Mouse (Mus musculus): ENCODE results near the gene Prss50. TPM values are rescaled to one million over a fixed set of nuclear protein-coding genes. Genes with fewer than 3 reads are reported as not detected.

Gene Prss50
- total and polyA plus RNA-seq, 2 experiments from 2014 or later: 0.24 to 0.54 TPM

- no peaks in the 10 kb centered on the region for H3K4me1 ChIP-seq (ENCODE audit: insufficient read depth)
- H3K36me3 ChIP-seq (ENCODE audit: insufficient read depth): no peaks in the 10 kb centered on the region
- ATAC-seq (no peak), DNase-seq (no peak)
- no peaks in the 10 kb centered on the region for H3K27me3 ChIP-seq (ENCODE audit: insufficient read depth, low read length)
- no peak overlapping the region for H3K27ac ChIP-seq (ENCODE audit: low read depth, low read length)
- no peak overlapping the region for H3K4me3 ChIP-seq (ENCODE audit: low read depth, low read length)
- H3K4me2 ChIP-seq (ENCODE audit: low read depth): no peak overlapping the region
- no peak for TF ChIP-seq CTCF (IDR thresholded peaks at IDR 0.05; ENCODE audit: low read depth)
- no peak overlapping the region for H3K9ac ChIP-seq
- WGBS: 86% methylated on average over 12 of the region's 12 CpGs
- H3K9me3 ChIP-seq (ENCODE audit: low read length): no peaks in the 10 kb centered on the region
Observed at GRCm38 (mm10) chr9:110891077-110891828, 33.5 kb downstream of the Prss50 start.

DNA sequence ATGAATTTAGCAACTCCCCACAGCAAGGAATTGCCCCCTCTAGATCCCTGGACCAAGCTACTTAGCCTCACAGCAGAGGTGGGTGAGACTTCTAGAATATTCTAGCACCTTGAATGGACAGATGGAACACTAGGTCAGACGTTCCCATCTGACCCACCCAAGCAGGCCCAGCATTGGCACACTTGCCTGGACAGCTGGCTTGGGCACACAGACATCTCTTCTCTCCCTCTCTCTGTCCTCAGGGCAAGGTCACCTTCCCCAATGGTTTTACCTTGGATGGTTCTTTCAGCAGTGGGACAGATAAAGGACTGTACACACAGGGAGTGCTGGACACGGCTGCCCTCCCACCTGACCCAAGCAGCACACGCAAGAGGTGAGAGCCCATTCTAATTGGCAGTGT lies 34.8 kb downstream of the Prss50 start:
- Histone ChIP-seq H3K4me1 (ENCODE audit: insufficient read depth) (no peaks in the 10 kb centered on the region), H3K9ac (no peak overlapping the region), H3K27ac (ENCODE audit: low read depth, low read length) (no peak overlapping the region), H3K27me3 (ENCODE audit: insufficient read depth, low read length) (no peaks in the 10 kb centered on the region), H3K36me3 (ENCODE audit: insufficient read depth) (no peaks in the 10 kb centered on the region), H3K4me3 (ENCODE audit: low read depth, low read length) (no peak overlapping the region), H3K9me3 (ENCODE audit: low read length) (no peaks in the 10 kb centered on the region), H3K4me2 (ENCODE audit: low read depth) (no peak overlapping the region)
- ATAC-seq: no peak
- TF ChIP-seq CTCF (IDR thresholded peaks at IDR 0.05; ENCODE audit: low read depth): no peak
- no peak for DNase-seq
- WGBS: 79% methylated on average over 3 of the region's 3 CpGs

DNA sequence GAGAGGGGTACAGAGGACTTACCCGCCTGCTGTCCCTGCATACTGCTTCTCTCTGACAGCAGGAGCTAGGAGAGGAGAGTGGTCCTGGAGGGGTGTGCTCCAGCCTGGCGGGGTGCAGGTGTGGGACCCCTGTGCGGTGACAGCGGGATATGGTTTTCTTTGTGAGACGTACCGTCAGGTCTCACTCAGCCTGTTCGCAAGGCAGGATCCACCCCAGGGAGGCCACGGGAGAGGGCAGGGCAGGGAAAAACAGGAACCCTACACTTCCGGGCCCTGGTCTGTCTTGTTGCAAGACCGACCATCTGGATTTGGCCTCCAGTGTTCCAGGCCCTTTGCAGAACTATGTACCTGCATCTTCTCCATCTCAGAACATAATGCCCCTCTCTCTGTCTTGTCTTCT lies 35.7 kb downstream of the Prss50 start:
- DNase-seq (no peak), ATAC-seq (no peak)
- Histone ChIP-seq H3K4me3 (ENCODE audit: low read depth, low read length) (no peak overlapping the region), H3K27ac (ENCODE audit: low read depth, low read length) (no peak overlapping the region), H3K36me3 (ENCODE audit: insufficient read depth) (no peaks in the 10 kb centered on the region), H3K27me3 (ENCODE audit: insufficient read depth, low read length) (no peaks in the 10 kb centered on the region), H3K9ac (no peak overlapping the region), H3K4me1 (ENCODE audit: insufficient read depth) (no peaks in the 10 kb centered on the region), H3K4me2 (ENCODE audit: low read depth) (no peak overlapping the region), H3K9me3 (ENCODE audit: low read length) (no peaks in the 10 kb centered on the region)
- 66% methylated on average over 10 of the region's 10 CpGs for WGBS
- TF ChIP-seq CTCF (IDR thresholded peaks at IDR 0.05; ENCODE audit: low read depth): no peak

DNA sequence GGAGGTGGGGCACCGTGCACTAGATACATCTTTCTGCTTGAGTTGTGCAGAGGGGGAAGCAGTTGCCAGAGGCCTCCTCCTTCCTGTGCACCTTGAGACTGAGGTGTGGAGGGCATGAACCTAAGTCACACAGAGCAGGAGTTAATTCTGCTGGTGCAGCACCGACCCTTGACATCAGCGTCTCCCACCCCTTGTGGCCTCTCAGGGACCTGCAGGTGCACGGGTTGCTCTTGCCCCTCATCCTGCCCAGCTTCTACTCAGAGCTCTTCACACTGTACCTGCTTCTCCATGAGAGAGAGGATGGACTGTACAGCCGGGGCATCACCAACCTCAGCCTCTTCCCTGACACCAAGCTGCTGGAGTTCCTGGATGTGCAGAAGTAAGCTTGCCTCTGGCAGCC lies 37.7 kb downstream of the Prss50 start:
- ATAC-seq (no peak), DNase-seq (no peak)
- Histone ChIP-seq H3K36me3 (ENCODE audit: insufficient read depth) (no peaks in the 10 kb centered on the region), H3K9me3 (ENCODE audit: low read length) (no peaks in the 10 kb centered on the region), H3K27me3 (ENCODE audit: insufficient read depth, low read length) (no peaks in the 10 kb centered on the region), H3K4me3 (ENCODE audit: low read depth, low read length) (no peak overlapping the region), H3K27ac (ENCODE audit: low read depth, low read length) (no peak overlapping the region), H3K4me2 (ENCODE audit: low read depth) (no peak overlapping the region), H3K9ac (no peak overlapping the region), H3K4me1 (ENCODE audit: insufficient read depth) (no peaks in the 10 kb centered on the region)
- 52% methylated on average over 5 of the region's 5 CpGs for WGBS
- no peak for TF ChIP-seq CTCF (IDR thresholded peaks at IDR 0.05; ENCODE audit: low read depth)

DNA sequence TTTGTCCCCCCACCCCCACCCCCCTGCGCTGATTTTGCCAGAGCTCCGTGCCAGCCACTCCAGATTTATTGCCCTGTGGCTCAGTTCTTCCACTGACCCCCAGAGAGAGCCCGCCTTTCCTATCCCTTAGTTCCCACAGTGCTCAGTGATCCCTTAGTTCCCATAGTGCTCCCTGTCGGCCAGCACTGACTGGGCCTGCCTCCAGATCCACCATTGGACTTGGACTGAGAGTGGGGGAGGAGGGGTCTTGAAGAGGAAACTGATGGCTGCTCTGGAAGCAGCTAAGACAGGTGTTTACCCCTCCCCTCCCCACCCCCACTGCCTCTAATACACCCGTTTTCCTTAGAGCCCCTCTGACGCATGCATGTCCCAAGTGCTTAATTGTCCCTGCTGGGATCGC lies 38.2 kb downstream of the Prss50 start:
- 15% methylated on average over 7 of the region's 7 CpGs for WGBS
- H3K9me3 ChIP-seq (ENCODE audit: low read length): no peaks in the 10 kb centered on the region
- H3K36me3 ChIP-seq (ENCODE audit: insufficient read depth): no peaks in the 10 kb centered on the region
- H3K4me1 ChIP-seq (ENCODE audit: insufficient read depth): no peaks in the 10 kb centered on the region
- H3K27ac ChIP-seq (ENCODE audit: low read depth, low read length): no peak overlapping the region
- H3K9ac ChIP-seq: no peak overlapping the region
- DNase-seq (no peak), ATAC-seq (peak; percentile 23; the same call in 1 of the 2 replicates)
- 0 out of 2 replicates have a peak overlapping the region, but pooled peaks have one; percentile 19 for H3K4me2 ChIP-seq (ENCODE audit: low read depth)
- no peak overlapping the region for H3K4me3 ChIP-seq (ENCODE audit: low read depth, low read length)
- no peak for TF ChIP-seq CTCF (IDR thresholded peaks at IDR 0.05; ENCODE audit: low read depth)
- H3K27me3 ChIP-seq (ENCODE audit: insufficient read depth, low read length): no peaks in the 10 kb centered on the region

- TF ChIP-seq CTCF (IDR thresholded peaks at IDR 0.05; ENCODE audit: low read depth): no peak
- H3K4me3 ChIP-seq (ENCODE audit: low read depth, low read length): no peak overlapping the region
- H3K36me3 ChIP-seq (ENCODE audit: insufficient read depth): no peaks in the 10 kb centered on the region
- DNase-seq (no peak), ATAC-seq (peak; percentile 38; the same call in 1 of the 2 replicates)
- no peaks in the 10 kb centered on the region for H3K4me1 ChIP-seq (ENCODE audit: insufficient read depth)
- 0 out of 2 replicates have a peak overlapping the region, but pooled peaks have one; percentile 19 for H3K4me2 ChIP-seq (ENCODE audit: low read depth)
- no peaks in the 10 kb centered on the region for H3K27me3 ChIP-seq (ENCODE audit: insufficient read depth, low read length)
- no peak overlapping the region for H3K27ac ChIP-seq (ENCODE audit: low read depth, low read length)
- no peak overlapping the region for H3K9ac ChIP-seq
- H3K9me3 ChIP-seq (ENCODE audit: low read length): no peaks in the 10 kb centered on the region
- 12% methylated on average over 5 of the region's 6 CpGs for WGBS
Observed at GRCm38 (mm10) chr9:110896595-110896994, 38.8 kb downstream of the Prss50 start.

DNA sequence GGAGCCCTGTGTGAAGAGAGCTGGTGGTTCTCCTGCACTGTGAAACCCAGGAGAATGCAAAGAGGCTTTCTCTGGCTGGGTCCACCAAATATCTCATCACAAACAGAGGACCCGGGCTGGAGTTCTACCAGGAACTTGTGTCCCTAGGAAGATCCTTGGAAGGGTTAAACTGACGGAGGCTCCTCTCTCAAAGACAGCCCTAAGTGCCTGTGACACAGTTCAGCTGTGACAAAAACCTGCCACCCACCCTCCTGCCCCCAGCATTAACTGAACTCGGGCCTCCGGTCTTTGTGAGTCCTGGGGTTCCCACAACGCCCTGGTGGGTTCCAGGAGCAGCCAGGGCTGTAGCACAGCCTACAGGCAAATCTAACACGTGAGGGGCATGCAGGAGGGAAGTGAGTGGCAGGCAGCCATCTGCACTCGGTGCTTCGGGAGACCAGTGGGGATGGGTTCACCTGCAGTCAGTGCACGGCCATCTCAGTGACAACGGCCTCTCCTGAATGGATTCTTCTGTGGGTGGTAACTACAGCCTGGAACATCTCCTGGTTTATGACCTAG lies 41.8 kb downstream of the Prss50 start:
- H3K4me3 ChIP-seq (ENCODE audit: low read depth, low read length): no peak overlapping the region
- ATAC-seq (no peak), DNase-seq (no peak)
- H3K9me3 ChIP-seq (ENCODE audit: low read length): no peaks in the 10 kb centered on the region
- no peak overlapping the region for H3K4me2 ChIP-seq (ENCODE audit: low read depth)
- no peak overlapping the region for H3K9ac ChIP-seq
- no peaks in the 10 kb centered on the region for H3K4me1 ChIP-seq (ENCODE audit: insufficient read depth)
- no peak overlapping the region for H3K27ac ChIP-seq (ENCODE audit: low read depth, low read length)
- no peaks in the 10 kb centered on the region for H3K36me3 ChIP-seq (ENCODE audit: insufficient read depth)
- 56% methylated on average over 10 of the region's 10 CpGs for WGBS
- TF ChIP-seq CTCF (IDR thresholded peaks at IDR 0.05; ENCODE audit: low read depth): no peak
- no peaks in the 10 kb centered on the region for H3K27me3 ChIP-seq (ENCODE audit: insufficient read depth, low read length)

Measured in forebrain, postnatal 0 days (tissue).